Mouse (Mus musculus) urinary bladder, postnatal 10 days (tissue): Measurements from ENCODE around the gene Srsf7.
"Not testable (repeated sequence)": the region's sequence is repeated elsewhere in the genome, so short reads cannot be mapped to it uniquely, and the experiment has no call there.

ENCODE experiments used
- DNase-seq: peaks from one replicate; pipeline ENCODE4 v3.0.0; 2022; ENCODE audit warnings: low spot score

The Srsf7 gene

GRCm38 (mm10) chr17:80206671-80207581 lies at the start of gene Srsf7, which contains the start of gene Ttc39d:
Gene Srsf7 (minus strand): TSS chr17:80207307.
Gene Ttc39d (plus strand): TSS chr17:80207460.
- peak; percentile 95 for DNase-seq

GRCm38 (mm10) chr17:80255208-80255607 lies 48.1 kb upstream of the Srsf7 start:
- DNase-seq, result no peak

DNA sequence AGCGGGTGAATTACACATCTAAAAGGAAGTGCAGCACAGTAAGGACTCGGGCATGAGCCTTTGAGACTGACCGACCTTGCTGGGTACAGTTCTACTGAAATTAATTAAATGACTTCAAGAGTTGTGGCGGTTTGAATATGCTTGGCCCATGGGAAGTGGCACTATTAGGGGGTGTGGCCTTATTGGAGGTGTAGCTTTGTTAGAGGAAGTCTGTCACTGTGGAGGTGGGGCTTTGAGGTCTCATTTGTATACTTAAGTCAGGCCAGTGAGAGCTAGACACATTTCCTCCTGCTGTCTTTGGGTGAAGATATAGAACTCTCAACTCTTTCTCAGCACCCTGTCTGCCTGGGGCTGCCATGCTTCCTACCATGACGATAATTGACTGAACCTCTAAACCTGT lies 47.3 kb upstream of the Srsf7 start:
- DNase-seq, result no peak

DNA sequence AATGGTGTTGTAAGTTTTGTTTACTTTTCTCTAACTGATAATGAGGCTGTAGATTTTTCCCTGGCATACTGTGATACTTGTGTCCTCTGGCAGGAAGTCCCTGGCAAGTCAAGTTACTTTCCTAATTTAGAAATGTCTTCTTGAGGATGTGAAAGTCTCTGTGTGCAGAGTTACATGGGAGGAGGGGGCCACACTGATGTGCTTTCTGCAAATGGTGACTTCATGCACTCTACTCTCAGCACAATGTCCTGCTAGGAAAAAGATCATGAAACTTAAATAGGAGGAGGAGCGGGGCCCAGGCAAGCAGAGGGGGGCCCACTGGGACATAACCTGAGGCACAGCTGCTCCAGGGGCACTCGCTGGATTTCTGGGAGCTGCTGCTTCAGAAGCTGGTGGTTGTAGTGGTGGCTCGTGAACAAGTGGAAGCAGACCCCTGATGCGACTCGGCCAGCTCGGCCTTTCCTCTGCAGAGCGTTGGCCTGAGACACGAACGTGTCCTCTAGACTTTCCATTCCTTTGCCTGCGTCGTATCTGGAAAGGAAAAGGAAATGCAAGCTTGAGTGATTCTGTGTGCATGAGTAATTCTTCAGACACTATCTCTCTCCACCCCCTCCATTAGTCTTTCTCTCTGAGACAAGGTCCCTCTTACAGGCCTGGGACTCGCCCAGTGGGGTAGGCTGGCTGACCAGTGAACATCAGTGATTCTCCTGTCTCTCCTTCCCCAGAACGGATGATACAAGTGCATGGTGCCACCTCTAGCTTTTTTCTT lies 45.8 kb upstream of the Srsf7 start:
- no peak for DNase-seq

- no peak for DNase-seq
Observed at GRCm38 (mm10) chr17:80243116-80243515, 36.0 kb upstream of the Srsf7 start.

DNA sequence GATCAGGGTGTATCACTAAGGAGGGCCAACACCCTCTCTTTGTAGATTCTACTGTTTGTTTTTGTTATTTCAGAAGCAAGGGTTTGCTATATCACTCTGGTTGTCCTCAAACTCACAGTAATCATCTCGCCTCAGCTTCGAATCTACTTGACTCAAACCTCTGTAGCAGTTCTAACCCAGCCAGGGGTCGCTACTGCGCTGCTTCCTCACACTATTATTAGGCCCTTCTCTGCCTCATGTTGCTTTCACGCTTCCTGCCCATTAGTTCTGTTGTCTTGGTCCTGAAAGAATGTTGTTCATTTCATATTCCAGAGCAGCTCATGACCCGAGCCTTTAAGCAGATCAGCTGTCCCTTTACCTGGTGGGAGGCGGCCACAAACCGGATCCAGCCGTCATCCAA lies 34.5 kb upstream of the Srsf7 start:
- DNase-seq, result no peak

DNA sequence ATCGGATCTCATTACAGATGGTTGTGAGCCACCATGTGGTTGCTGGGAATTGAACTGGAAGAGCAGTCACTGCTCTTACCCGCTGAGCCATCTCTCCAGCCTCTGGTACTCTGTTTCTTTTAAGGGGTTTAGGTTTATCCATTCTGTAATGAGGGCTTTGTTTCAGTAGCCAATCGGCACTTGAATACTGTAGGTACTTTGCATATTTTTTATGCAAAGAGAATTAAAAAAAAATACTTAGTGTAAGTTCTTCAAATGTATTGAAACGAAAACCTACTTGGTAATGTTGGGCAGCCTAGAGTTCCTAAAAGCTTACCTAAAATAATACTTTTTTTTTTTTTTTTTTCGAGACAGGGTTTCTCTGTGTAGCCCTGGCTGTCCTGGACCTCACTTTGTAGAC lies 30.4 kb upstream of the Srsf7 start:
- no peak for DNase-seq

DNA sequence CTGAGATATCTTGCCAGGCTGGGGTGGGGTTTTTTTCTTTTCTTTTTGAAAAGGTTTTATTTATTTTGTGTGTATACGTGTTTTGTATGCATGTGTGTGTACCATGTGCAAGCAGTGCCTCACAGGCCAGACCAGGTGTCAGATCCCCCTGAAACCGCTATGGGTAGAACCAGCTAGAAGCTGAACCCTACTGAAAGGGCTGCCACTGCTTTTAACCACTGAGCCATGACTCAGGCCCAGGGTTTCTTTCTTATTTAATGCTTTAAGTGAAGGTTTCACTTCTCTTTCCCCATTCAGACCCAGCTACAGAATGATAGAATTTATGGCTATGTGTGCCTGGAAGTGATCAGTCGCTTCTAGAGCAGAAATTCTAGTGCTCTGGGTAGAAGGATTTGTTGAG lies 29.7 kb upstream of the Srsf7 start:
- no peak for DNase-seq

- no peak for DNase-seq
Observed at GRCm38 (mm10) chr17:80235477-80235876, 28.4 kb upstream of the Srsf7 start.

DNA sequence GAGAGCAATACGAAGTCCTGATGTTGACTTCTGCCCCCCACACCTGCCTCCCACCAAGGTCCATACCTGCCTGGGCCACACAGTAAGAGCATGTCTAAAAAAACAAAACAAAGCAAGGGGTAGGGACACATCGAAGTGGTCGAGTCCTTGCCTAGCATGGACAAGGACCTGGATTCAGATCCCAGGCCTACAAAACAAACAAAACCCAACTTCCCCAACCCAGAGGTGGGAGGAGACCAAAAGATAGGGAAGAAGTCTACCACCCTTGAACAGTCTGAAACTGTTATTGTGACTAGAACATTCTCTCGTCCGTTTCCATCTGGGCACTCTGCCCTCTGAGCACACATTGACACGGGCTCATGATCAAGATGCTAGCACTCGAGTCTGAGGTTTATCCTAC lies 27.3 kb upstream of the Srsf7 start:
- no peak for DNase-seq

GRCm38 (mm10) chr17:80233844-80234243 lies 26.7 kb upstream of the Srsf7 start:
- DNase-seq, result no peak

GRCm38 (mm10) chr17:80229396-80229795 lies 22.3 kb upstream of the Srsf7 start:
- no peak for DNase-seq

- not testable (repeated sequence) for DNase-seq
Observed at GRCm38 (mm10) chr17:80225142-80225541, 18.0 kb upstream of the Srsf7 start.

- peak; percentile 28 for DNase-seq
Observed at GRCm38 (mm10) chr17:80224326-80225116, 17.4 kb upstream of the Srsf7 start, which contains the start of gene Gemin6. Gene Gemin6 (plus strand): TSS chr17:80224441.

- no peak for DNase-seq
Observed at GRCm38 (mm10) chr17:80223829-80224228, 16.7 kb upstream of the Srsf7 start.

DNA sequence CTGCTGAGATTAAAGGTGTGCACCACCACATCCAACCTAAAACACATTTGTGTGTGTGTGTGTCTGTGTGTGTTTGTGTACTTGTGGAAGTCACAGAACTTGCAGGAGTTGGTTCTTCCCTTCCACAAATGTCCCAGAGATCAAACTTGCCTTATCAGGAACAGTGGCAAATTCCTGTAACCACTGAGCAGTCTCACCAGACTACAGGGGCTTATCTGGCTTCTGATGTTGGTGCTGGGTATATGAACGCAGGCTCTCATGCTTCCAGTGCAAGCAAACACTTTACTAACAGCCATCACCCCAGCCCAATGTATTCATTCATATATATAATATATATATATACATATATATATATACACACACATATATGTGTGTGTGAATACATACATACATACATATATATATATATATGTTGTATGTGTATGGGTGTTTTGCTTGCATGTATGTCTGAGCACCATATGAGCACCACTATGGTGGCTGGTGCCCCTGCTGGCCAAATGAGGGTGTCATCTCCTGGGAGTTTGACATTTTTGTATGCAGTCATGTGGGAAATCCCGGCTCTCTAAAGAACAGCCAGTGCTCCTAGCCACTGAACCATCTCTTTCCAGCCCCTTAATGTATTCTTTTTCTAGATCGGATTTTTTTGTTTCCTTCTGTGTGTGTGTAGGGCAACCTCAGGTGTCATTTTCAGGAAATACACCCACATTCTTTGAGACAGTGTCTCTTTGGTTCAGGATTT lies 15.0 kb upstream of the Srsf7 start:
- DNase-seq, result no peak

- no peak for DNase-seq
Observed at GRCm38 (mm10) chr17:80221202-80221601, 14.1 kb upstream of the Srsf7 start.

DNA sequence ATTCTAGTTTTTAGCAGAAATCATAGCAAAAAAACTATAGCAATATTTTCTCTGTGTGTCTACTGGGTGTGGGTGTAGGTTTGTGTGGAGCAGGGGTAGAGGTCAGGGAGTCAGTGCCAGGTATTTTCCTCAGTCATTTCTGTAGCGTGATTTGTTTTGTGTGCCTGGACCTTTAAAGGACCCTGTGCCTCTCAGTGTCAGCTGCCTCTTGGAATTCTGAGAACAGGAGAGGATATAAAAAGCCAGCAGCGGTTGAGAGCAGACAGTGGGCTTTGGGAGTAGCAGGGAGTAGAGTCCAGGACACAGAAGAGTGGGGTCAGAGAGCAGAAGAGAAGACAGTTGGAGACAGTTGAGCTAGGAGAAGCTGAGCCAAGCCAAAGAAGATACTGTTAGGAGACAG lies 13.0 kb upstream of the Srsf7 start:
- DNase-seq, result no peak

DNA sequence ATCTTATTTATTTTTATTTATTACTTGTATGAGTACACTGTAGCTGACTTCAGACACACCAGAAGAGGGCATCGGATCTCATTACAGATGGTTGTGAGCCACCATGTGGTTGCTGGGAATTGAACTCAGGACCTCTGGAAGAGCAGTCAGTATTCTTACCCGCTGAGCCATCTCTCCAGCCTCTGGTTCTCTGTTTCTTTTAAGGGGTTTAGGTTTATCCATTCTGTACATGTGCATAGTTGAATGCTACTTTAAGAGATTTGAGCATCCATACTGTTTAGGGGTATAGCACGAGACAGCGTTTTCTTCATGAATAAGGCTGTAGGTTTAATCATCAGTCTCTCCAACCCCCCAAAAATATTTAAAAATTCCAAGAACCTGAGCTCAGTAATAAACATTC lies 6.9 kb upstream of the Srsf7 start:
- DNase-seq, result not testable (repeated sequence)

GRCm38 (mm10) chr17:80206301-80206670 lies 821 bp downstream of the Srsf7 start:
- no peak for DNase-seq

- no peak for DNase-seq
Observed at GRCm38 (mm10) chr17:80205657-80206056, 1.4 kb downstream of the Srsf7 start.
